Mouse (Mus musculus) pancreas, adult 10 weeks (tissue): ENCODE results near the gene Asz1. TPM values are rescaled to one million over a fixed set of nuclear protein-coding genes. Genes with fewer than 3 reads are reported as not detected.

Source experiments
- polyA plus RNA-seq: library from polyadenylated mRNA; stranded (reverse); fragments of 350-450 nt; fragmentation: Illumina TruSeq; extraction: RNeasy Lipid Tissue Mini Kit (QIAGEN cat#74804); gene quantifications from one replicate; pipeline ENCODE4 v1.2.3, GENCODE M21; 2015; ENCODE audit warnings: low read depth, low replicate concordance; ENCODE audit not compliant: insufficient read depth

The Asz1 gene
- not detected for polyA plus RNA-seq

GRCm38 (mm10) chr6:18108934-18109333, at the start of gene Asz1:
TSS of gene Asz1 (minus strand) at chr6:18109061.

DNA sequence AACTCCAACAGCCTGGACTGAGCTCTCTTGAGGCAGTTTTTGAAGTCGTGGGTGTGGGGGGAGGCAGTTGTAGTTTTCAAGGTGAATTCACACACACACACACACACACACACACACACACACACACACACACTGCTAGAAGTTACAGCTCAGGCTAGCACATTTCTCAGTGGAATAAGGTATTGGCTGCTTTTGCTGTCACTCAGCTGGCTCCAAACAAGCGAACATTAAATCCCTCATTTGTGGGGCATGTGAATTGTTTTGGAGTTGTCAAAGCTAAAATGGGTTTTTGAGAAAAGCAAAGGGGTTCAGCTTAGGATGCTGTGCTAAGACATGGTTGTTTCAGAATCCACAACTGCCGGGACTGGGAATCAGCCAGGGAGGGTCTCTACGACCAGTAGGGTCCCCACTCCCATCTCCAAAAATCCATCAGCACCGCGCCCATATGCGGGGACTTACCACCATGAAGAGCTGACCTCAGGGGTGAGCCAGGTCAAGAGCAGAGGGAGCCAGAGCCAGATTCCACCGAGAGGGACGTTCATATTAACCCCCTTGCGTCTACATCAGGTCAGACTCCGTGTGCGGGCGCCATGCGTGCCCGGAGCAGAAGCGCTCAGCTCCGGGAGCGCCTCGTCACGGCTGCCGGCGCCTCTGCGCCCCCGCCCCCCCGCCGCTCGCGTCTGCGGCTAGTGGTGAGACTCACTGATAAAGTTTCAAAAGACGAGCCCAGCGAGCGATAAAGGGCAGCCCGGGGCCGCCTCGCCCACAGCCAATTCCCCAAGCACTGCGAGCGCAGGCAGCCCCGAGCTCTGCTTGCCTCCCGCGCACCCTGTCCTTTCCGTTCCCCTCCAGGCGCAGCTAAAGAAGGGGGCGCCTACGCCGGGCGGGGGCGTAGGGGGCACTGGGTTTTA, 78.9 kb downstream of the Asz1 start, which contains the start of gene Wnt2:
Gene Wnt2, minus strand, starts transcription at position 840 of the 911 bp plus-strand sequence.

Other genes with a start within 250 kb of the Asz1 start
- gene Wnt2, start 78.5 kb downstream of the Asz1 start, polyA plus RNA-seq = 0.48 TPM
- 0.41 TPM for gene Cftr, start 61.6 kb upstream of the Asz1 start, polyA plus RNA-seq